Mouse (Mus musculus) heart, postnatal 0 days (tissue): Measurements from ENCODE around the gene Mgat3.

Source experiments
- CTCF ChIP-seq: IDR thresholded peaks from 2 replicates; pipeline ENCODE4 v1.5.1; 2016; ENCODE audit warnings: antibody characterized with exemption, control low read depth, low read depth
- EP300 ChIP-seq: IDR thresholded peaks from 2 replicates; pipeline ENCODE4 v1.6.1; 2016; ENCODE audit warnings: antibody characterized with exemption, low read depth

- TF ChIP-seq EP300: no peak
- no peak for TF ChIP-seq CTCF
Observed at GRCm38 (mm10) chr15:80253530-80253929, 80.0 kb downstream of the Mgat3 start.
